Mouse (Mus musculus) CH12.LX (cell line): ENCODE results near the gene Snw1. TPM values are rescaled to one million over a fixed set of nuclear protein-coding genes. Genes with fewer than 3 reads are reported as not detected.

Source experiments
- DNase-seq: peaks from one replicate; pipeline ENCODE4 v3.0.0-alpha.2; 2013; ENCODE audit errors: extremely low read depth
- H3K27ac ChIP-seq: 2 replicates; pipeline ENCODE4 v1.5.1; 2012; ENCODE audit warnings: low read depth, mild to moderate bottlenecking, control low read depth, moderate library complexity; ENCODE audit not compliant: insufficient read depth
- H3K27me3 ChIP-seq: replicated peaks from 2 replicates; pipeline ENCODE3; 2012; ENCODE audit warnings: inconsistent platforms
- H3K36me3 ChIP-seq, 2 experiments: replicated peaks in 1 of 2; 2 replicates each; pipeline versions ENCODE3 to v1.6.1; 2012; ENCODE audit warnings: inconsistent platforms in 1 of 2, low read length in 1 of 2, mild to moderate bottlenecking in 1 of 2, mixed read lengths in 1 of 2, moderate library complexity in 1 of 2; ENCODE audit not compliant: control insufficient read depth in 1 of 2, insufficient read depth in 1 of 2
- H3K4me1 ChIP-seq, 2 experiments: 2 replicates each; pipeline ENCODE4 v1.6.1; 2012; ENCODE audit warnings: inconsistent platforms in 1 of 2, moderate library complexity in 1 of 2; ENCODE audit not compliant: insufficient read depth in 2 of 2, control insufficient read depth in 1 of 2
- H3K4me2 ChIP-seq: 2 replicates; pipeline ENCODE4 v1.6.1; 2012; ENCODE audit warnings: low read depth, mild to moderate bottlenecking, control low read depth; ENCODE audit not compliant: poor library complexity, insufficient read depth, severe bottlenecking
- H3K4me3 ChIP-seq, 3 experiments: fragments of 150-350 bp in 1 of 3; sonication (generic) in 1 of 3; replicated peaks in 1 of 3; 2 replicates each; pipeline versions ENCODE3 to v1.5.1; 2011 to 2012; ENCODE audit warnings: low read depth in 2 of 3, low read length in 2 of 3, mild to moderate bottlenecking in 2 of 3, moderate library complexity in 2 of 3, control low read depth in 1 of 3, improper control_type of control experiment in 1 of 3, inconsistent platforms in 1 of 3, mixed read lengths in 1 of 3; ENCODE audit not compliant: poor library complexity in 1 of 3
- H3K79me2 ChIP-seq: replicated peaks from 2 replicates; pipeline ENCODE4 v1.6.1; 2012; ENCODE audit warnings: mild to moderate bottlenecking, moderate library complexity; ENCODE audit not compliant: control insufficient read depth, poor library complexity, insufficient read depth, severe bottlenecking; ENCODE audit errors: extremely low read depth
- H3K9ac ChIP-seq: 2 replicates; pipeline ENCODE4 v1.6.1; 2012; ENCODE audit warnings: low read depth, mild to moderate bottlenecking, control low read depth, moderate library complexity; ENCODE audit not compliant: insufficient read depth
- H3K9me3 ChIP-seq: replicated peaks from 2 replicates; pipeline ENCODE3; 2012; ENCODE audit warnings: low read length, inconsistent platforms, mixed read lengths
- BHLHE40 ChIP-seq: IDR thresholded peaks from 2 replicates; pipeline ENCODE4 v1.6.1; 2011; ENCODE audit warnings: mild to moderate bottlenecking, low read depth, low read length, improper control_type of control experiment
- CHD1 ChIP-seq: IDR thresholded peaks from 2 replicates; pipeline ENCODE4 v1.6.1; 2012; ENCODE audit warnings: low read depth, low read length, improper control_type of control experiment, inconsistent platforms
- CTCF ChIP-seq, 2 experiments: IDR thresholded peaks in 1 of 2; conservative IDR thresholded peaks in 1 of 2; 2 replicates each; pipeline ENCODE4 v1.5.1; 2011 to 2012; ENCODE audit warnings: low read depth in 2 of 2, low read length in 2 of 2, improper control_type of control experiment in 1 of 2, inconsistent platforms in 1 of 2, mild to moderate bottlenecking in 1 of 2, moderate library complexity in 1 of 2
- E2F4 ChIP-seq: IDR thresholded peaks from 2 replicates; pipeline ENCODE4 v1.6.1; 2011; ENCODE audit warnings: low read depth, low read length, improper control_type of control experiment; ENCODE audit not compliant: insufficient replicate concordance
- ELF1 ChIP-seq: IDR thresholded peaks from 2 replicates; pipeline ENCODE4 v1.6.1; 2014; ENCODE audit warnings: low read depth, mild to moderate bottlenecking, inconsistent platforms, low read length, improper control_type of control experiment
- EP300 ChIP-seq: IDR thresholded peaks from 2 replicates; pipeline ENCODE4 v1.6.1; 2011; ENCODE audit warnings: low read length, improper control_type of control experiment
- MAFK ChIP-seq: IDR thresholded peaks from 2 replicates; pipeline ENCODE4 v1.6.1; 2011; ENCODE audit warnings: low read length, improper control_type of control experiment; ENCODE audit not compliant: insufficient replicate concordance
- MAZ ChIP-seq: IDR thresholded peaks from 2 replicates; pipeline ENCODE4 v1.6.1; 2012; ENCODE audit warnings: low read depth, mild to moderate bottlenecking, inconsistent platforms, low read length, improper control_type of control experiment, moderate library complexity
- MEF2A ChIP-seq: IDR thresholded peaks from 2 replicates; pipeline ENCODE4 v1.6.1; 2014; ENCODE audit warnings: low read depth, mild to moderate bottlenecking, inconsistent platforms, low read length, improper control_type of control experiment, borderline replicate concordance
- MXI1 ChIP-seq: IDR thresholded peaks from 2 replicates; pipeline ENCODE4 v1.6.1; 2011; ENCODE audit warnings: mild to moderate bottlenecking, low read depth, low read length, improper control_type of control experiment
- NRF1 ChIP-seq: IDR thresholded peaks from 2 replicates; pipeline ENCODE4 v1.6.1; 2014; ENCODE audit warnings: low read depth, mild to moderate bottlenecking, inconsistent platforms, low read length, improper control_type of control experiment, moderate library complexity
- POLR2AphosphoS2 ChIP-seq: IDR thresholded peaks from 2 replicates; pipeline ENCODE4 v1.6.1; 2011; ENCODE audit warnings: low read depth, low read length, improper control_type of control experiment
- RCOR1 ChIP-seq: conservative IDR thresholded peaks from 2 replicates; pipeline ENCODE4 v1.6.1; 2012; ENCODE audit warnings: low read depth, mild to moderate bottlenecking, inconsistent platforms, low read length, improper control_type of control experiment
- SMC3 ChIP-seq: IDR thresholded peaks from 2 replicates; pipeline ENCODE4 v1.6.1; 2011; ENCODE audit warnings: low read depth, low read length, improper control_type of control experiment
- TBP ChIP-seq: conservative IDR thresholded peaks from 2 replicates; pipeline ENCODE4 v1.6.1; 2011; ENCODE audit warnings: low read depth, low read length, improper control_type of control experiment
- TCF12 ChIP-seq: IDR thresholded peaks from 2 replicates; pipeline ENCODE4 v1.6.1; 2014; ENCODE audit warnings: low read depth, mild to moderate bottlenecking, inconsistent platforms, low read length, improper control_type of control experiment
- USF2 ChIP-seq: conservative IDR thresholded peaks from 2 replicates; pipeline ENCODE4 v1.6.1; 2011; ENCODE audit warnings: low read depth, low read length, improper control_type of control experiment
- ZC3H11A ChIP-seq: IDR thresholded peaks from 2 replicates; pipeline ENCODE4 v1.6.1; 2012; ENCODE audit warnings: low read depth, mild to moderate bottlenecking, inconsistent platforms, low read length, improper control_type of control experiment
- ZMIZ1 ChIP-seq: IDR thresholded peaks from 2 replicates; pipeline ENCODE4 v1.6.1; 2012; ENCODE audit warnings: low read depth, mild to moderate bottlenecking, inconsistent platforms, low read length, improper control_type of control experiment
- dilution Hi-C: fragments of 300-500 bp; cut with MboI; formaldehyde crosslinking; loops from 2 replicates; pipeline ENCODE4 v1.14.3; 2020; ENCODE audit warnings: low sequenced_read_pairs; ENCODE audit not compliant: extremely low pct_unique_long_range_greater_than_20kb, extremely low pct_ligation_motif_present
- in situ Hi-C: fragments of 300-500 bp; cut with MboI; formaldehyde crosslinking; loops from 3 replicates; pipeline ENCODE4 v1.14.3; 2019; ENCODE audit warnings: low sequenced_read_pairs, low pct_ligation_motif_present, low pct_unique_long_range_greater_than_20kb, mixed read lengths
- polyA plus RNA-seq: library from polyadenylated mRNA; unstranded; fragments of >175 nt; gene quantifications from 2 replicates; pipeline ENCODE4 v1.2.1, GENCODE M21; 2012; ENCODE audit warnings: low read depth; ENCODE audit not compliant: insufficient read length
- total RNA-seq, 2 experiments: library from RNA; depleted of rRNA; stranded (reverse); fragments of 300-350 nt in 1 of 2; fragments of >200 nt in 1 of 2; gene quantifications; 2 replicates each; pipeline ENCODE4 v1.2.3; 2012 to 2014

Gene Snw1
- total and polyA plus RNA-seq, 3 experiments = 78.0 to 116 (median 96.8) TPM

- TF ChIP-seq ELF1 = no peak
- TF ChIP-seq BHLHE40 = no peak
- TF ChIP-seq E2F4 = no peak
- TF ChIP-seq SMC3 = no peak
- no peak for TF ChIP-seq MXI1
- no peak for TF ChIP-seq MAZ
- no peak for TF ChIP-seq TBP
- no peak for TF ChIP-seq TCF12
- TF ChIP-seq NRF1 = no peak
- TF ChIP-seq USF2 = no peak
- TF ChIP-seq ZMIZ1 = no peak
- no peak for TF ChIP-seq POLR2AphosphoS2
- no peak for TF ChIP-seq EP300
- TF ChIP-seq MAFK = no peak
- TF ChIP-seq ZC3H11A = no peak
- dilution Hi-C loops = no loop called here
- H3K36me3 ChIP-seq = no peaks in the 10 kb centered on the region
- H3K4me1 ChIP-seq = peaks cover 9 to 11% of the 10 kb centered on the region in 2 experiments
- no peak overlapping the region for H3K4me2 ChIP-seq
- H3K4me3 ChIP-seq = no peak overlapping the region
- no peak overlapping the region for H3K27ac ChIP-seq
- no peaks in the 10 kb centered on the region for H3K79me2 ChIP-seq
- H3K27me3 ChIP-seq = no peaks in the 10 kb centered on the region
- DNase-seq = no peak
- no peaks in the 10 kb centered on the region for H3K9me3 ChIP-seq
- in situ Hi-C loops = no loop called here
- no peak overlapping the region for H3K9ac ChIP-seq
Observed at GRCm38 (mm10) chr12:87405721-87406120, 66.4 kb downstream of the Snw1 start.

GRCm38 (mm10) chr12:87405165-87405564 lies 66.9 kb downstream of the Snw1 start:
- Histone ChIP-seq H3K9me3 (no peaks in the 10 kb centered on the region), H3K79me2 (no peaks in the 10 kb centered on the region), H3K27ac (no peak overlapping the region), H3K9ac (no peak overlapping the region), H3K4me3 (no peak overlapping the region), H3K27me3 (no peaks in the 10 kb centered on the region), H3K4me2 (no peak overlapping the region), H3K36me3 (no peaks in the 10 kb centered on the region), H3K4me1 (peaks cover 8 to 9% of the 10 kb centered on the region in 2 experiments)
- dilution Hi-C loops (no loop called here), in situ Hi-C loops (no loop called here)
- TF ChIP-seq CHD1 (no peak), MXI1 (no peak), TCF12 (no peak), RCOR1 (no peak), MEF2A (no peak), ELF1 (no peak), POLR2AphosphoS2 (no peak), CTCF (conservative IDR thresholded peaks at IDR 0.05 in 1 of 2, IDR thresholded peaks at IDR 0.05 in 1 of 2; ENCODE audit: low read depth in 2 of 2, low read length in 2 of 2) (no peak)
- no peak for DNase-seq
